Mouse (Mus musculus) cerebellum, postnatal 25 days (tissue): Measurements from ENCODE around the gene Tmem62.
"Not testable (repeated sequence)": the region's sequence is repeated elsewhere in the genome, so short reads cannot be mapped to it uniquely, and the experiment has no call there.

ENCODE experiments used
- DNase-seq, 2 experiments: peaks; one replicate each; pipeline ENCODE4 v3.0.0; 2021; ENCODE audit warnings: mixed read lengths in 2 of 2

Tmem62 gene

GRCm38 (mm10) chr2:120996607-120997006 lies 19.8 kb downstream of the Tmem62 start:
- DNase-seq = peak; percentile 49 to 68

GRCm38 (mm10) chr2:120998863-120999262 lies 22.0 kb downstream of the Tmem62 start:
- no peak for DNase-seq

GRCm38 (mm10) chr2:121003586-121003985 lies 26.8 kb downstream of the Tmem62 start:
- peak in 1 of 2 experiments; percentile 46 for DNase-seq

- peak; percentile 85 to 90 for DNase-seq
Observed at GRCm38 (mm10) chr2:121004018-121004811, 27.4 kb downstream of the Tmem62 start.

GRCm38 (mm10) chr2:121006986-121007385 lies 30.2 kb downstream of the Tmem62 start:
- DNase-seq = peak; percentile 84 to 90

- DNase-seq = peak; percentile 87 to 94
Observed at GRCm38 (mm10) chr2:121007925-121008663, 31.3 kb downstream of the Tmem62 start, which contains the start of gene Ccndbp1. TSS of gene Ccndbp1 (plus strand) at chr2:121008403.

GRCm38 (mm10) chr2:121008664-121009007 lies 31.8 kb downstream of the Tmem62 start:
- DNase-seq = no peak

GRCm38 (mm10) chr2:121009071-121009677 lies 32.4 kb downstream of the Tmem62 start:
- DNase-seq = no peak

- no peak for DNase-seq
Observed at GRCm38 (mm10) chr2:121012676-121013075, 35.9 kb downstream of the Tmem62 start.

- DNase-seq = no peak
Observed at GRCm38 (mm10) chr2:121015507-121015906, 38.7 kb downstream of the Tmem62 start.

- DNase-seq = no peak
Observed at GRCm38 (mm10) chr2:121016226-121016625, 39.4 kb downstream of the Tmem62 start.

- DNase-seq = no peak
Observed at GRCm38 (mm10) chr2:121017151-121017550, 40.3 kb downstream of the Tmem62 start.

- DNase-seq = no peak
Observed at GRCm38 (mm10) chr2:121022918-121023317, 46.1 kb downstream of the Tmem62 start.

- DNase-seq = no peak
Observed at GRCm38 (mm10) chr2:121036733-121037341, 60.0 kb downstream of the Tmem62 start, which contains the start of gene Epb42. TSS of gene Epb42 (minus strand) at chr2:121037072.

GRCm38 (mm10) chr2:121038851-121039250 lies 62.0 kb downstream of the Tmem62 start:
- not testable (repeated sequence) for DNase-seq

- DNase-seq = no peak
Observed at GRCm38 (mm10) chr2:121039382-121039781, 62.6 kb downstream of the Tmem62 start.

- peak; percentile 54 to 73 for DNase-seq
Observed at GRCm38 (mm10) chr2:121041098-121041497, 64.3 kb downstream of the Tmem62 start.

- DNase-seq = no peak
Observed at GRCm38 (mm10) chr2:121045653-121046052, 68.8 kb downstream of the Tmem62 start.

- DNase-seq = no peak
Observed at GRCm38 (mm10) chr2:121052176-121052575, 75.4 kb downstream of the Tmem62 start.

GRCm38 (mm10) chr2:121054060-121054459 lies 77.2 kb downstream of the Tmem62 start:
- peak; percentile 48 to 55 for DNase-seq

- DNase-seq = no peak
Observed at GRCm38 (mm10) chr2:121055915-121056314, 79.1 kb downstream of the Tmem62 start.
